Mouse (Mus musculus) heart, adult 18-20 months (tissue): ENCODE measurements around the gene Fcgr4. TPM values are rescaled to one million over a fixed set of nuclear protein-coding genes. Genes with fewer than 3 reads are reported as not detected.
A peak's percentile ranks its signal among the peaks of the same experiment; 100 is the strongest.

Source experiments
- DNase-seq, 2 experiments: peaks; one replicate each; pipeline ENCODE4 v3.0.0; 2021 to 2022; ENCODE audit warnings: mixed read lengths in 1 of 2
- total RNA-seq, 2 experiments: library from RNA; stranded (reverse); gene quantifications; 2 replicates each; pipeline ENCODE4 v1.2.3; 2021

Fcgr4 gene
- total RNA-seq, 2 experiments from 2014 or later, result 0.35 to 0.59 TPM

DNA sequence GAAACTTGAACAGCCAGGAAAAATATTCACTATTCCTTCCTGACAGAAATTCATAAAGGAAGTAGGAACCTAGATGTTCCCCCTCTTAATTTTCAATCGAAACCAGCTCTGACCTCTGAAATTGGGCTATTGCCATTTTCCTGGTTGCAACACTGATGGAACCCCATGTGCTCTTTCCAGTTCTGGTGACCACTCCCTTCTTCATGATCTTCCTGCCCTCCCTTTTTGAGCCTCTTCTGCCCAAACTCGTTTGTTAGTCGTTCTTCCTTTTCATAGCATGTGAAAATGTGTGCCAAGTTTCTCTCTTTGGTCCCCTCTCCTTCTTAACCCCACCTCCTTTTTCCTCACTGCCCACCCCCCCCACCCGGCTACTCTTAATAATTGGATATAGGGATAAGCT, 7.0 kb upstream of the Fcgr4 start:
- peak in 1 of 2 experiments; percentile 31 for DNase-seq

GRCm38 (mm10) chr1:171016676-171017356, 1.9 kb upstream of the Fcgr4 start:
- DNase-seq, result no peak

DNA sequence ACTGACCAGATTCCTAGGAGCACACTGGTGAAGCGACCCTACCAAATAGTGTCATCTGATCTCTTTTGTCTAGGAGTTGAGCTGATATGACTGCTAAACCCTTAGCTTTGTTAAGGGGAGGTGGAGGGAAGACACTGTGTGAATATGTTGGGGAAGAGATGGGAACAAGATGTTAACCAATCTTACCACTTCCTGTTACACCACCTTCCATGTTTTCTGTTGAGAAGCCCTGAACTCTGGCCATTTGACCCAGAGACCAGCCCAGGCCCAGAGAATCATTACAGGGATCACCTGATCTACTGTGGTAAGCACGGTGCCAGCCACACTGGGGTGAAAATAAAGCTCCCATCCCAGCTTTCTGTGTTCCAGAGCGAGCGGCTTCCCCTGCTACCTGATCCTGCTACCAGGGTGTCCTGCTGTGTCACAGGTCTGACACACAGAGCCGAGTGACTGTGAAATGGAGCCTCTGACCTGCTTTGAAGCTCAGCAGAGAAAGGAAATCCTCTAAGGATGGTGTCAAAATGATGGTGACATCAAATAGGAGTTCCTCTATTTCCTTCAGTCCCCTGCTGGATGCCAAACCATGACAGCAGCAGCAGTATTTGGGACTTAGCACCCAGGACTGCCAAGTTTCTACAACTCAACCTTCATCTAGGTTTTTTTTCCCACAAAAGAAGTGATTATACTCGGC, 1.1 kb upstream of the Fcgr4 start:
- DNase-seq, result no peak

DNA sequence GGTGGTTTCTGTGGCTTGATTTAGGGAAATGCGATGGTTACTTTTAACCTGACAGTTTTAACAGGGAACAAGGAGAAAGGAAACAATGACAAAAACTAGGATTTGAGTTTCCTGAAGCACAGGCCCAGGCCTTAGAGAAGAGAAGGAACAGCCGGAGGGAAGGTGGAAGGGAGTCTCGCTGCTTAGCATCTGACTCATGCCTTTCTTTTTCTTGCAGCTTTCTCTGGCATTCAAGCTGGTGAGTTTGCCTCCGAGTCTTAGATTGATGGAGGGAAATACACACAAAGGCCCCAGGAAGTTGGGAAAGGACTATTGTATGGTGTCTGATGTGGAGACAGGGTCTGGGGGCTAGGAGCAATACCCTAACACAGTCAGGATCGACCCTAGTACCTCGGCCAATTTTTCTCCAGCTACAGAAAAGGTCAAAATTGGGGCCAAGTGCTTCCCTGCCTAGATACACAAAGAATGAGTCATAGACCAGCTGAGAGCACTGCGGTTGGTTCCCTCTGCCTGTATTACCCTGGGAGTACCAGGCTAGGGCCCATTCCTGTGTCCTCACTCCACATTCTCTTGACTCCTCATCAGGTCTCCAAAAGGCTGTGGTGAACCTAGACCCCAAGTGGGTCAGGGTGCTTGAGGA, 711 bp downstream of the Fcgr4 start:
- no peak for DNase-seq

DNA sequence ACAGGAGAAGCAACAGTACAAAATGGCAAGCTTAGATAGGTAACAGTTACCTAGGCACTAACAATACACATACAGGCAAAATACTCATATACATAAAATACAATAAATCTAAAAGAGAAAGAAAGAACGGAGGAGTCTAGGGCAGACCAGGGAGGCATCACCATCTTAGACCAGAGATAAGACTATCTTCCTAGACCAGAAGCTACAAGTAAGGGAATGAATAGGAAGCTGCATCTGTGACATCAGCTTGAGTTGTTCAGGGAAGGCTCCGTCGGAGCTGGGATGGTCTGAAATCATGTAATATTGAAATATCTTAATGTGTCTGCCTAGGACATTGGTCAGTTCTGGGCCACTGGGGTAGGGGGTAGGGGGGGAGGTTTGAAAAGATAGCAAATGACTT, 13.0 kb downstream of the Fcgr4 start:
- DNase-seq, result no peak

- no peak for DNase-seq
Observed at GRCm38 (mm10) chr1:171032691-171033090, 14.0 kb downstream of the Fcgr4 start.

GRCm38 (mm10) chr1:171033196-171033595, 14.5 kb downstream of the Fcgr4 start:
- no peak for DNase-seq

- DNase-seq, result peak; percentile 89 to 97
Observed at GRCm38 (mm10) chr1:171033756-171034155, 15.0 kb downstream of the Fcgr4 start.

GRCm38 (mm10) chr1:171034201-171034600, 15.5 kb downstream of the Fcgr4 start:
- no peak for DNase-seq

GRCm38 (mm10) chr1:171035611-171036010, 16.9 kb downstream of the Fcgr4 start:
- no peak for DNase-seq

- peak; percentile 76 to 94 for DNase-seq
Observed at GRCm38 (mm10) chr1:171036550-171037324, 18.0 kb downstream of the Fcgr4 start.

GRCm38 (mm10) chr1:171037861-171038721, 19.4 kb downstream of the Fcgr4 start:
- DNase-seq, result peak; percentile 84 to 93

GRCm38 (mm10) chr1:171039135-171039534, 20.4 kb downstream of the Fcgr4 start:
- no peak for DNase-seq

DNA sequence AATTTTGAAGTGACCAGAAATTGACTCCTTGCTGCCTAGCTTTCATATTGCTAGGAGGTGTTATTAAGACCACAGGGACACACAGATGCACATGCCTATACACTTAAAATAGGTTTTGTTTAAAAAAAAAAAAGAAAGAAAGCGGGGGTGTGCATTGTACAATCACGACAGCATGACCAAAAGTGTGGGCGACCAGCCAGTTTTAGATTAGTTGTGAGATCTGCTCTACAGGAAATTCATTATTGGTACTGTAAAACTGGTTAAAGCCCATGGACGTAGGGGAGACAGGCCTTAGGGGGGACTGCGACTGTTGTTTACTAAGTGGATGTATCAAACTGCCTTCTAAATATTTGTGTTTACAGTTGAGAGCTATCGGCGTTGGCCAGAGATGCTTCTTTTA, 21.2 kb downstream of the Fcgr4 start:
- no peak for DNase-seq

GRCm38 (mm10) chr1:171043594-171044153, 25.0 kb downstream of the Fcgr4 start:
- no peak for DNase-seq

GRCm38 (mm10) chr1:171044365-171045078, 25.8 kb downstream of the Fcgr4 start:
- DNase-seq, result peak; percentile 91 to 93

DNA sequence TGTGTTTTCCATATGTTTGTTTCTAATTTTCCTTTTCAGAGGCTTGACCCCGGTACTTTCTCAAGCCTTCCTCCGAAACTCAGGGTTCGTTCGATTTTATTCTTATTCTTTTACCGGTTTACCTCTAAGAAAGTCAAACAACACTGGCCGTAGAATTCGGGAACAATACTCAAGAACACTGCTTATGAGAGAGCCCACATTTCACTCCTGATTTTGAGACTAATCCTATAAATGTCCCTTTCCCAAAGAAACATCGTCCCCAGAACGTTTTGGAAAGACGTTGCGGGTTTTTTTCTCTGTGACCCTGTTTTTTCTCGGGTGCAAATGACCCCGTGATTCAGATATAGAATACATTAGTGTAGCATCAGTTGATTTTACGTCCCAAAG, 26.4 kb downstream of the Fcgr4 start:
- DNase-seq, result no peak

- DNase-seq, result no peak
Observed at GRCm38 (mm10) chr1:171046501-171046900, 27.8 kb downstream of the Fcgr4 start.

DNA sequence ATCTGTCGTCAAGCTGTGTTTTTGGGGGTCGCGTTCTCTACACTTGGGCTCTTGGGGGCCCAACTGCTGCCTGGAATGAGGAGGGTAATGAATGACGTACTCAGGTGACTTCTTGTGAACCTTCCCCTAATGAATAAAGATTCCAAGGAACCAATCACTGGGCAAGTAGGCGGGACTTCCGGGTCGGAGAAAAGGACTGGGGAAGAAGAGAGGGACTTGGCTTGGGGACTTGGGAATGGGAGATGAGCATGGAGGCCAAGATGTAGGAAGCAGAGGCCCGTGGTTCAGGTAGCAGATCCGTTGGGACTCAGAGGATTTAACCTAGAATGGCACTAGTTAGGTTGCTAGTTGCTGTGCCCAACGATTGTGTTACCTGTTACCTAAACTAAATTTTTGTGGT, 30.5 kb downstream of the Fcgr4 start:
- no peak for DNase-seq

DNA sequence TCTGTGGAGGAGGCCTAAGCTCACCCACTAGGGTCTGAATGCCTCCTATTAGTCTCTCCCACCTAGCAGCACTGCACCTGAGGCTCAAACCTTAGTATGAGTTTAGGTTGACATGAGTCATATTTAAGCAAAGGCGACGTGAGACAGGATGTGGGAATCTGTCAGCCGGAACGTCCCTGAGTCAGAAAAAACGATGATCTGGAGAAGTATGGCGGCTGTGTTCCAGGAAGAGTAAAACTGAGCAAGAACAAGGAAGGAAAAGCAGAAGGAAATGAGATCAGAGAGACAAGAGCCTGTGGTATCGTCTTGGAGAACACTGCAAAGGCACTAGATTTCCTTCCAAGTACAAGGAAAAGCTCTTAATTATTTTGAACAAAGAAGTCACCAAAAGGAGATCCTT, 32.1 kb downstream of the Fcgr4 start:
- peak in 1 of 2 experiments; percentile 29 for DNase-seq

DNA sequence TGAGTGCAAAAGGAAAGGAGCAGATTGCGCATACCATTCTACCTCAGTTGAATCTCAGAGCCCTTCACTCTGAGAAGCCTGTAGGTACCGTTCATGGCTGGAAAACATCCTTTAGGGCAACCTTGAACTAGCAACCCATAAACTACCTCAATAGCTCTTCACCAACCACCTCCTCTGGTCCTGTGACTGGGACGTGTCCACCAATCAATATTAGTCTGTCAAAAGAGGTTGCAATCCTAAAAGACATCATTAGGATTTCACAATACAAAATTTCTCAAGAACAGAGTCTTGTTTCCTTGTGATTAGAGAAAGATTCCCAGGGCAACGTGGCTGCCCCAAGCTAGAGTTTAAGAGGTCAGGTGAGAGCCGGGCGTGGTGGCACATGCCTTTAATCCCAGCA, 34.6 kb downstream of the Fcgr4 start:
- DNase-seq, result no peak
